Mouse (Mus musculus): Measurements from ENCODE around the gene Fosl2.
A peak's percentile ranks its signal among the peaks of the same experiment; 100 is the strongest.

The Fosl2 gene

DNA sequence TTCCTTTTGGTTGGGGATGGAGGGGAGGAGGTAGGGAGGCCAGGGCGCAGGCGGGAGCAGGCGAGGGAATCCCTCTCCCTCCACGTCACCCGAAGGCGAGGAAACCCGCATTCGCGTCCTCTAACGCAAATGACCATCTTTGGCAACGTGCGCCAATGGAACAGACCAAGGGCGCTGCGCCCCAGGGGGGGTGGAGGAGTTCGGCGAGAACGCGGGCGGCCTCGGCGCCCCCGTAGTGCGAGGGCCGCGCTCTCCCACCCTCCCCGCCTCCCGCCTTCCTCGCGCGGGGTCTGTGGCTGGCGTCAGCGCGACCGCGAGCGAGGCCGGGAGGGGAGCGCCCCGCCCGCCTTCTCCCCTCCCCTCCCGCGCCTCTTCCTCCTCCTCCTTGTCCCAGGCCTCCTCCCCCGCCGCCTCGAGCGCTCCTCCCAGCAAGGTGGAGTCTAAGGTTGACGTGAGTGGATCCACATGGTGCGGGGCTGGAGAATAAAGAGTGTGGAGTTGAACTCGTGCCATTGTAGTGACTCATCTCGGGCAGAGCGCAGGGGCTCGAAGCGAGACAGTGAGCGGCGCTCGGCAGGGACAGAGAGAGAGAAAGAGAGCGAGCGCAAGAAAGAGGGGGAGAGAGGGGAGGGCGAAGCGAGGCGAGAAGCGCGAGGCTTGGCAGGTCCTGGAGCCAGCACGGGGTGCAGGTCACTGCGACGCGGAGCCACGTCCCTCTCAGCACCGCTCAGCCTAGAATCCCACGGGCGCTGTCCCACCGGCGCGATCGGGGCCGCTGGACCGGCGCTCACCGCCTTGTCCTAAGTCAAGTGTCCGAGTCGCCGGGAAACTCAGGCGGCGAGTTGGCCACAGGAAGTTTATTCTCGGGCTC lies at the start of gene Fosl2:
Gene Fosl2, plus strand, starts transcription at position 466 of the 871 bp plus-strand sequence.
- DNase-seq (ENCODE audit: low spot score in 2 of 2): peak; percentile 79 to 87

DNA sequence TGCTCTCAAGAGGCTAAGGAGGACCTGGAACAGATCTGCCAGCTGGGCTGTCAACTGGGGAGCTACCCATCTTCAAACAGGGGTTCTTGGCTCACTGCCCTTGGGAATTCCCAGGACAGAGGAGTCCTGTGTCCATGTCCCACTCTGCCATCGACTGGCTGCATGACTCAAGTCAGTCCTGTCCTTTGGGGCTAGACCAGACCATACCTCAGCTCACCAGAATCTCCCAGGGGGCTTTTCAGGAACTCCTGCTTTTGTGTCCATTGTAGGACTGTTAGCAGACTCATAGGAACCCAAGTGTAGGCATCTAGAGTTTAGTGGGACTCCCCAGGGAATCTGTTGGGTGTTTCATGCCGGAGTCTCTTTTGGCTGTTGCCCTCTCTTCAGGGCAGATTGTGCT lies 49.6 kb upstream of the Fosl2 start:
- no peak for DNase-seq (ENCODE audit: low spot score in 2 of 2)

DNA sequence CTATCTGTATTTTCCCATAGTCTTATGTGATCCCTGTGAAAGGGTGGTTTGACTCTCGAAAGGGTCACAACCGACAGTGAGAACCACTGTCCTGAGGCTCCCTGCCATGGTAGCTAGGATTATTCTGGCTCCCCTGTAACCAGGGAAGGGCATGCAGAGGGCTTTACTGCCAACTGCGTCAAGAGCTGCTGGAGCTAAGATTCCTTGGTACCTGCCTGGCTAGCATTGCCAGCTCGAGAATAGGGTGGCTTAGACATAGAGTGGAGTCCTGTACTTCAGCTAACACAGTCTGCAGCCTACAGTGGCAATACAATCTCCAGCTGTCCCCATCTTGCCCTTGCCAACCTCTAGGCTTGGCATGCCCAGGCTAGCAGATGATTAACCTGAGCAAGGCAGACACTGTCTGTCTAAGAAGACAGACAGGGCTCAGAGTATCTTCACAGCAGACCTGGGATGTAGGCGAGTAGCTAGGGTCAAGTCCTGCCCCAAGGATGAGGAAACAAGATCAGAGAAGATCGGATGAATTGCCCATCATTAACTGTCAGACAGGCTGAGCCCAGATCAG lies 49.0 kb upstream of the Fosl2 start:
- DNase-seq (ENCODE audit: low spot score in 2 of 2): no peak

- no peak for DNase-seq (ENCODE audit: low spot score in 2 of 2)
Observed at GRCm38 (mm10) chr5:32089481-32089880, 46.1 kb upstream of the Fosl2 start.

GRCm38 (mm10) chr5:32092281-32092680 lies 43.3 kb upstream of the Fosl2 start:
- no peak for DNase-seq (ENCODE audit: low spot score in 2 of 2)

DNA sequence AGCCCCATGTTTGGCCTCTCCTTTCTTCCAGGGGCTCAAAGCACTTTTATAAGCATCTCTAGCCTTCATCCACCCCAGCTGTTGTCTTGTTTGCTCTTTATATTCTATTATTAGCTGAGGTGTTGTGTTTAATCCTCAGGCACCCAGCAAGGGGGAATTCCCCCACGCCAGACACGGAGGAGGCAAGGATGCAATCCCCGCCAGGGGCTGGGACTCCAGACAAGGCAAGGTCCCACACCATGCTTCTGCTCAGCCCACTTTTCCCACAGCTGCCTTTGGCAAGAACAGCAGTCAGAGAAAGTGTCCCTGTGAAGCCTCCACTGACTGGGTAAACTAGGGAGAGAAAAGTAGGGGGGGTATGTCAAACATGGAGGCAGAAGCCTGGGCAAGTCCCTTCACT lies 36.9 kb upstream of the Fosl2 start:
- DNase-seq (ENCODE audit: low spot score in 2 of 2): no peak

DNA sequence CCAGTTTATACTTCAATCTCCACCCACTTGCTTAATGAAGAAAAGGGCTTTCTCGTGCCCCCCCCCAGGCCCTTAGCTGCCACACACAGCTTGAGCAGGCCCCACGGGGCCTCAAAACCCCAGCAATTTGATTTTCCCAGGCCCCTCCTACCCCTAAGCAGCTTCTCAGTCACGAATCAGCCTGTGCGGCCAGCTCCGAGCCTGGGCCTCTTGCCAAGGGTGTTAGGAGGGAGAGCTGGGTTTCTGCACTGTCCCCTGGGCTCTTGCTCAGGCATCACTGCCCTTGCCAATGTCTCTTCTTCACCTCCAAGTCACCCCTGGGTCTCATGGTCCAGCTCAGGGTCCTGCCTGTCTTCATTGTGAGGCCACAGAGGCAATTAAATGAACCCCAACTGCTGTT lies 33.1 kb upstream of the Fosl2 start:
- no peak for DNase-seq (ENCODE audit: low spot score in 2 of 2)

- no peak for DNase-seq (ENCODE audit: low spot score in 2 of 2)
Observed at GRCm38 (mm10) chr5:32102971-32103431, 32.6 kb upstream of the Fosl2 start.

GRCm38 (mm10) chr5:32103545-32103944 lies 32.1 kb upstream of the Fosl2 start:
- no peak for DNase-seq (ENCODE audit: low spot score in 2 of 2)

GRCm38 (mm10) chr5:32104119-32104990 lies 31.2 kb upstream of the Fosl2 start:
- DNase-seq (ENCODE audit: low spot score in 2 of 2): no peak

- DNase-seq (ENCODE audit: low spot score in 2 of 2): no peak
Observed at GRCm38 (mm10) chr5:32106473-32107140, 29.0 kb upstream of the Fosl2 start.

DNA sequence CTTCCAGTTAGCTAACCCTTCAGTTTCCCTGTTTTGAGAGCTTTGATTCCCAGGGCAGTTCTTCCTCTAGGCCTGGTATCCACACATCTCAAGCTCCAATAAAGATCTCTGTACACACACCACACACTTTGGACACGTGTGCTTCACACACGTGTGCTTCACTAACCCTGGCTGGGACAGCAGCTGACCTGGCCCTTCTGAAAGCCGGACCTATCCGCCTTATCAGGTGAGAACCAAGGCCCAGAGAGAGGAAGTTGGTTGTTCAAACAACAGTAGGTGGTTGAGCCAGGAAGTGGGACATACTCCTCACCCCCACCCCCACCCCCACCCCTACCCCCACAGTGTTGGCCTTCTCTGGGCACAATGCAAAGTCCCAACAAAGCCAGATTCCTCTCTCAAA lies 24.9 kb upstream of the Fosl2 start:
- no peak for DNase-seq (ENCODE audit: low spot score in 2 of 2)

DNA sequence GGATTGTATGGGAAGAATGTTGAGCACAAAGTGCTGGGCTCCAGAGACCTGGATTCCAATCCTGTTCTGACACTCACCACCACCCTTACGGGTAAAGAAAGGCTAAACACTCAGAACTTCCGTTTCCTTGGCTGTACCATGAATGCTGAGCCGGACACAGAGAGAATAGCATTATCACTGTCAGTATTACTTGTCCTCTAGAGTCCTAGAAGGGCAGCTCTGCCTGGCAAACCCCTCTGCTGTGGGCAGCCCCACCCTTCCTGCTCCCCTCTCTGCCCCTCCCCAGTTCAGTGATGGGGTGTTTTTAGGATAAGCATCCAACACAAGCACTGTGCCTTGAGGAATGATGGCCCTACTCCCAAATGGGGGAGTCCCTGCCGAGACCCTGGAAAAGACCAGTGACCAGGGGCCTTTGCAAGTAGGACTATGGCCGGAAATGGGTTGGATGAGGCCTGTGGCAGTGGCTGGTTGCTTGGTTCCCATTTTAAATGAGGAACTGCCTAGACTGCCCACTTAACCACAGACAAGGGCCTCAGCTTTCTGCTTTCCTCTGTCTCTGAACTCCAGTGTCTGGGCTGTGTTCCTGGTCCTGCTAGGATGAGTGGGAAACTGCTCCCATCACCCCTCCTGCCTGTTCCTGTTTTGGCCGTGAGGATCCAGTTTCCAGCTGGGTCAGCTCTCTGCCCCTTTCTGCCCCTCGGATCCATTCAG lies 23.2 kb upstream of the Fosl2 start:
- DNase-seq (ENCODE audit: low spot score in 2 of 2): no peak

DNA sequence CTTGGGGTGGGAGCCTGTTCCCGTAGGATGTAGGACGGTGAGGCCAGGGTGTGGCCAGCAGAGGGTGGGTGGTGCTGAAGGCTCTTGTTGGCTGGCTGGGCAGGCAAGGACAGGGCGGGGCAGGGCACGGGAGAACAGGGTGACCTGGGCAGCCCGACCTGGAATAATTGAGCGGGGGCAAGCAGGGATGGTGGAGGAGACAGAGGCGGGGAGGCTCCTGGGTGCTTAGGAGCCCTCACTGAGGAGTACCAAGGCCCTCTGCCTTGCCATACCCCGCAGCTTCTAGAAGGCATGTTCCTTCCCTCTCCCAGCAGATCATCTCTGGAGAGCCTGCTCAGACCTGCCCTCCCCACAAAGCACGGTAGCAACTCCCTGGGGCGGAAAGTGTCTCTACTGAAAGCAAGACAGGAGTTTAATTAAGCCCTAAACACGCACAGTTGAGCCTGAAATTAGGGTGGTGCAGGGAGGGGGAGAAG lies 14.7 kb upstream of the Fosl2 start:
- no peak for DNase-seq (ENCODE audit: low spot score in 2 of 2)

- DNase-seq (ENCODE audit: low spot score in 2 of 2): no peak
Observed at GRCm38 (mm10) chr5:32121936-32122335, 13.7 kb upstream of the Fosl2 start.

DNA sequence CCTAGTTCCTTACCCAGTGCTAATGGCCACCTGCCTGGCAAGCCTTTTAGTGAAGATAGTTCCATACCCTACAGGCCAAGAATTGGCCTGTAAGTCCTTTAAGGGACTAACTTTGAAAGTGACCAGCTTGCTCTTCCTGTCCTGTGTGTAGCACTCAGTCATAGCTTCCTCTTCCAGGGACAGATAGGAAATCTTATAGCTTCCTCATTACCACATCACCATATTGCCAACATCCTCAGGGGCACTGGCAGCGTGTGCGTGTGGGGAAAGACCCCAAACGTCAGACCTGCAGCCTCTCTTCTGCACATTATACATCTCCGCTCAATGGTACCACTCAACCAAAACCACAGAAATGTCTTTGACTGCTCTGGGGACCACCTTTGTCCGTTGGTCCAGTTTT lies 13.2 kb upstream of the Fosl2 start:
- no peak for DNase-seq (ENCODE audit: low spot score in 2 of 2)

DNA sequence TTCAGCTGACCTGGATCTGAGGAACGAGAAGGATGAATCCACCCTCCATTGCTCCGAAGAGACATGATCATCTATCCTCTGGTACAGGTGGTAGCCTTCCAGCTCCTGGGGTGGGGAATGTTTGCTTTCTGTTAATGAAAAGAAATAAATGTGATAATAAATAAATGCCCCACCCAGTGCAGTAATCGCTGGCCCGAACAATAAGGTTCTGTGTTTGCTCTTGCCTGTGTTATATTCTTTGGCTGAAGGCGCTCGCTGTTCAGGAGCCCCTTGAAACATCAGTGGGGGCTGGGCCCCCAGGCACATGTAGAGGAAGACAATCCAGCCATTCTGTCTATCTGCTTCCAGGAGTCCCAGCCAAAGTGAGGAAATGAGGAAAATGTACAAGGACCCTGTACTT lies 10.6 kb upstream of the Fosl2 start:
- DNase-seq (ENCODE audit: low spot score in 2 of 2): no peak

DNA sequence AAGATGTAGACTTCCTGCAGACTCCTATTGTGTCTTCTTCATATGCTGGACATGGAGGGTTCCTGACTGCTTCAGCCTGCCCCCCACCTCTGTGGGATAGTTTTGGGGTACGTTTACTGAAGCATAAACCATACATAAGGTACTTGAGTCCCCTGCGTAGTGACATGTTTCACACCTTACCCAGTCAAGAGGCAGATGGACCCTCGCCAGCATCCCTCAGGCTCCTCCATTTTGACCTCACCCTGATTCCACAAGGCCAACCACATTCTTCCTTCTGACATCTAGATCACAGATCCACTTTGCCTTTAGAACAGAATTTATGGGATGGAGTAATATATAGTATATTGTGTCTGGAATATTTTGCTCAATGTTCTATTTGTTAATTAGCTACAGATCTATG lies 8.4 kb upstream of the Fosl2 start:
- no peak for DNase-seq (ENCODE audit: low spot score in 2 of 2)

- DNase-seq (ENCODE audit: low spot score in 2 of 2): no peak
Observed at GRCm38 (mm10) chr5:32127927-32128326, 7.7 kb upstream of the Fosl2 start.

DNA sequence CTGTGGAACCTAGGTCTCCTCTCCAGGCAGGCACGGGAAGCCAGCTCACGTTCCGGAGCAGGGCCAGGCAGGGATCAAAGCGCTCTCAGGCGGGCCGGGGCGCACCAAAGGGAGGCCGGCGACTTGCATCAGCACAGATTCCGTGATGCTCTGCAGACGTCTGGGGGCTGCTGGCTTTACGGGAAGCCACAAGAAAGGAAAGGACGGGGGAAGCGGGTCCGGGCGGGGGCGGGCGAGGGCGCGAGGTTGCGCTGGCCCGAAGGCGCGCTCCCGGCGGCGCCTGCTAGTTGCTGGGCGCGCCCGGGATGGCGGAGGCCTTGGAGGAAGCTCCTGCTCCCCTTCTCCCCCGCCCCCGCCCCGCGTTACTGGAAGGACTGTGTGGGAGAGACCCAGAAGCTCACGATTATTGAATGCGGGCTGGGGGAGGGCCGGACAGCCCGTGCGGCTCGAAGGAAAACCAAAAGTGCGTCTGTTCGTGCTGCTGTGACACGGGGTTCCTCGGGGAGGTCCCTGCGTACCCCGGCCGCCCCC lies 2.6 kb upstream of the Fosl2 start:
- DNase-seq (ENCODE audit: low spot score in 2 of 2): peak; percentile 28

GRCm38 (mm10) chr5:32133549-32134004 lies 2.0 kb upstream of the Fosl2 start:
- peak; percentile 44 to 61 for DNase-seq (ENCODE audit: low spot score in 2 of 2)
